Mouse (Mus musculus): ENCODE measurements at regions not wholly inside any gene's neighbourhood (a gene's known extent, or its start where the extent isn't known, plus 50 kb on each side); places are given as distances from the start of the nearest gene placed in this dataset.

DNA sequence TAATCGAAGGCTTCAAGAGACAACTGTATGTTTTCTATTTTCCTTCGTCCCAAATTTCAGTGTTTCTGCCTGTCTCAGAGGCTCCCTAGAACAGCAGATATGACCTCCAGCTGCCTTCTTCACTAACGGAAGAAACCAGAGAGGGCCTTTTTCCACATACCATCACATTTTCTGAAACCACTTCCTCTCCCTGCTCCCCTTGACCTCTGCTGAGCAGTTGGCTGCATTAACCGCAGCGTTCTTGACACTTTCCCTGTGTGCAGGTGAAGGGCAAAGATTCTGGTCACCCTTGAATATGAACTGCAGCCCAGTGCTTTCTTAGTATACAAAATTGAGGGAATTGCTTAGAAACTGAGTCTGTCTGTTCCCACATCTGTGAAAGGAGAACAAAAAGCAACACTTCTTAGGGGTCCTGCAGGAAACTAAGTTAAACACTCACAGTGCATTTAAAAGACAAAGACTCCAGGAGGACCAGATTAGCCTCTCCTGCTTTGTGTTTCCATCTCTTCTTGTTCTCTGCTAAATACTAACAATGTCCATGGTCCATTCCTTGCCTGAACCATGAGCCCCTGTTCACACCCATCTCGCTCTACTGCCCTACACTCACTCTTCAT, 98.4 kb downstream of the Akap11 start:
- TF ChIP-seq POLR2A (IDR thresholded peaks at IDR 0.05; ENCODE audit: borderline replicate concordance, insufficient read depth, low read length), result no peak
- TF ChIP-seq CTCF (IDR thresholded peaks at IDR 0.05; ENCODE audit: borderline replicate concordance, insufficient read depth, low read depth, low read length), result no peak
